Mouse (Mus musculus) olfactory bulb, adult 2 months (tissue): Measurements from ENCODE around the gene BC049715.

Experiments used
- CTCF ChIP-seq: fragments of 200-500 bp; IDR thresholded peaks from 2 replicates; pipeline ENCODE4 v1.5.1; 2012; ENCODE audit warnings: low read depth, mild to moderate bottlenecking, low read length, moderate library complexity; ENCODE audit not compliant: insufficient read depth
- POLR2A ChIP-seq: fragments of 200-500 bp; IDR thresholded peaks from 2 replicates; pipeline ENCODE4 v1.6.1; 2012; ENCODE audit warnings: mild to moderate bottlenecking, low read depth, low read length, moderate library complexity; ENCODE audit not compliant: insufficient read depth

DNA sequence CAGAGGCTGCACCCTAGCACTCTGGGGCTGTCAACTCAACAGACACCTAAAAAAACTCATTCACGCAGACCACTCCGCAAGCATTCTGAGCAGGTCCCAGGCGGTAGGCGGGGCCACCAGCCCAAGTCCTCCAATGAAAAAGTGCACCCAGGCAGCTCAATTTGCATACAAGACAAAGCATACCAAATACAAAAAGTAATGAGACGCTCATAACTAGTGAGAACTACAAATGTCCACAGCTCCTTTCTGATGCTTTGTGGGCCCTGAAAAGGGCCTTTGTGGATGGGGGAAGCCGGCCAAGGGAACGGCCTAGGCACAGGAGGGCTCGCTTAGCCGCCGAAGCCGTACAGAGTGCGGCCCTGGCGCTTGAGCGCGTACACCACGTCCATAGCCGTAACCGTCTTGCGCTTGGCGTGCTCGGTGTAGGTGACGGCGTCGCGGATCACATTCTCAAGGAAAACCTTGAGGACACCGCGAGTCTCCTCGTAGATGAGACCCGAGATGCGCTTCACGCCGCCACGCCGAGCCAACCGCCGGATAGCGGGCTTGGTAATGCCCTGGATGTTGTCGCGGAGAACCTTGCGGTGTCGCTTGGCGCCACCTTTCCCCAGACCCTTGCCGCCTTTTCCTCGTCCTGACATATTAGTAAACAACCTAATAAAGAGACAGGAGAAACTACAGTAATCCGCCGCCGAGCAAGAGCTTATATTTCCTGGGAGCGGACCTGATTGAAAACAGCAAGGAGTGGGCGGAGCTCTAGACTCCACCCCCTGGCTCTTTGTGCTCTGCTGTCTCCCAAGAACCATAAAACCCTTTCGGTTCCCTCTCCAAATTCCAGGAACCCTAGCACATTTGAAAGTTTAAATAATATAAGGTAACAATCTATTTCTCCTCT lies 23.4 kb upstream of the BC049715 start, which contains the start of gene Hist4h4:
- TF ChIP-seq CTCF (no peak), POLR2A (peak; percentile 89)
